Mouse (Mus musculus) C2C12 (cell line): ENCODE measurements around the gene Pold1. TPM values are rescaled to one million over a fixed set of nuclear protein-coding genes. Genes with fewer than 3 reads are reported as not detected.

Source experiments
- H3K27me3 ChIP-seq: one replicate; pipeline ENCODE4 v1.6.1; 2011; ENCODE audit not compliant: control insufficient read depth, insufficient read depth, insufficient read length
- H3K36me3 ChIP-seq: one replicate; pipeline ENCODE4 v1.6.1; 2011; ENCODE audit not compliant: control insufficient read depth, insufficient read depth
- H3K4me3 ChIP-seq: one replicate; pipeline ENCODE4 v1.5.1; 2011; ENCODE audit warnings: mild to moderate bottlenecking, control low read depth; ENCODE audit not compliant: poor library complexity, insufficient read depth, severe bottlenecking
- H3K79me2 ChIP-seq: one replicate; pipeline ENCODE4 v1.6.1; 2011; ENCODE audit not compliant: control insufficient read depth, insufficient read depth
- H3K79me3 ChIP-seq: one replicate; pipeline ENCODE4 v1.6.1; 2011; ENCODE audit warnings: low read depth, control low read depth
- H3ac ChIP-seq: one replicate; pipeline ENCODE3; 2011; ENCODE audit warnings: low read depth; ENCODE audit not compliant: control insufficient read depth, insufficient read length
- CEBPB ChIP-seq: IDR thresholded peaks from one replicate; pipeline ENCODE4 v1.6.1; 2011; ENCODE audit warnings: low read depth, mild to moderate bottlenecking, control low read depth, moderate library complexity
- CTCF ChIP-seq: IDR thresholded peaks from one replicate; pipeline ENCODE4 v1.5.1; 2011; ENCODE audit not compliant: control insufficient read depth, insufficient read depth, insufficient read length
- FOSL1 ChIP-seq: IDR thresholded peaks from one replicate; pipeline ENCODE4 v1.8.0; 2011; ENCODE audit warnings: mild to moderate bottlenecking, low read length; ENCODE audit not compliant: poor library complexity, insufficient read depth, severe bottlenecking
- MAX ChIP-seq: IDR thresholded peaks from one replicate; pipeline ENCODE4 v1.6.1; 2011; ENCODE audit warnings: mild to moderate bottlenecking, control low read depth
- MYOD1 ChIP-seq: IDR thresholded peaks from one replicate; pipeline ENCODE4 v1.6.1; 2011; ENCODE audit warnings: low read depth; ENCODE audit not compliant: control insufficient read depth, insufficient read length
- MYOG ChIP-seq: IDR thresholded peaks from one replicate; pipeline ENCODE4 v1.6.1; 2011; ENCODE audit not compliant: control insufficient read depth, insufficient read length; ENCODE audit errors: extremely low read depth
- USF1 ChIP-seq: IDR thresholded peaks from one replicate; pipeline ENCODE4 v1.6.1; 2011; ENCODE audit warnings: low read depth, mild to moderate bottlenecking, control low read depth, moderate library complexity
- microRNA-seq: library from miRNA; unstranded; fragments of <30 nt; microRNA quantifications from one replicate; pipeline ENCODE4, GENCODE M21; 2019; ENCODE audit warnings: borderline microRNAs expressed
- polyA plus RNA-seq: library from polyadenylated mRNA; unstranded; fragments of >200 nt; fragmentation: generic; extraction: Trizol; gene quantifications from one replicate; pipeline ENCODE4 v1.2.1, GENCODE M21; 2012; ENCODE audit warnings: missing spikeins

Gene Pold1
- polyA plus RNA-seq, 1 experiment: 66.1 TPM

DNA sequence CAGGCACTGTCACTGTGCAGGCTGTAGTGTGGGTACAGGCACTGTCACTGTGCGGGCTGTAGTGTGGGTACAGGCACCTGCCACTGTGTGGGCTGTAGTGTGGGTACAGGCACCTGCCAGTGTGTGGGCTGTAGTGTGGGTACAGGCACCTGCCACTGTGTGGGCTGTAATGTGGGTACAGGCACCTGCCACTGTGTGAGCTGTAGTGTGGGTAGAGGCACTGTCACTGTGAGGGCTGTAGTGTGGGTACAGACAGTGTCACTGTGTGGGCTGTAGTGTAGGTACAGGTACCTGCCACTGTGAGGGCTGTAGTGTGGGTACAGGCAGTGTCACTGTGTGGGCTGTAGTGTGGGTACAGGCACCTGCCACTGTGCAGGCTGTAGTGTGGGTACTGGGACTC is 64.5 kb downstream of the Pold1 start:
- Histone ChIP-seq H3K79me3 (no peaks in the 10 kb centered on the region), H3K79me2 (no peaks in the 10 kb centered on the region), H3K36me3 (no peaks in the 10 kb centered on the region), H3ac (no peak overlapping the region), H3K27me3 (no peaks in the 10 kb centered on the region), H3K4me3 (no peak overlapping the region)
- TF ChIP-seq FOSL1: no peak
- no peak for TF ChIP-seq USF1
- TF ChIP-seq CTCF: no peak
- TF ChIP-seq MYOG: no peak
- TF ChIP-seq CEBPB: no peak

DNA sequence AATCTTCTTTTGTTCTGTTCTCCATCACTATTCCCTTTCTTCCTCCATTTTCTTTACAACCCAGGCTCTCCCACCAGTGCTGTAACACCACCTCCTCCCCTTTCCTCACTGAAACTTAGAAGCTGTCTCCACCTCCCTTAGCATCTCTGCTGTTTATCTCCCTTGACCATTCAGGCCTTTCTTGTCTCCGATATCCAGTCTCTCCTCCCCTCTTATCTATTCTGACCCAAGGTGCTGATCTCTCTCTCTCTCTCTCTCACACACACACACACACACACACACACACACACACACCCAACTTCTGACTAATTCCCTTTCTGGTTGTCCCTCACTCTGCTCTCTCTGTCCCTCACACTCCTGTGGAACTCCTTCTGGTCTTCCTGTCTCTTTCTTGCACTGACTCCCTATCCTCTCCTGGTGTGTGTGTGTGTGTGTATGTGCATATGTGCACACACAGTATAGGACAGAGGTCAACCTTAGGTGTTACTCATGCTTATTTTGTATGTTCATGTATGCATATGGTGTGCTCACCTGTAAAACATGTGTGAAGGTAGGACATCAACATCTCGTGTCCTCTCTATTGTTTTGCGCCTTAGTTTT is 65.7 kb downstream of the Pold1 start:
- Histone ChIP-seq H3K79me3 (no peaks in the 10 kb centered on the region), H3K4me3 (no peak overlapping the region), H3K36me3 (no peaks in the 10 kb centered on the region), H3K79me2 (no peaks in the 10 kb centered on the region), H3ac (no peak overlapping the region), H3K27me3 (no peaks in the 10 kb centered on the region)
- TF ChIP-seq MAX: no peak
- TF ChIP-seq CTCF: no peak
- TF ChIP-seq FOSL1: no peak
- no peak for TF ChIP-seq MYOD1
- TF ChIP-seq USF1: no peak
- TF ChIP-seq CEBPB: no peak
- TF ChIP-seq MYOG: no peak

Small RNA genes lying within 50 kb of the gene (microRNA-seq; reads per million reads assigned to microRNA genes)
- gene Mir7053: not detected

Other genes starting within 250 kb of the Pold1 start
- 0.30 TPM for gene Clec11a, start 241.9 kb downstream of the Pold1 start, polyA plus RNA-seq
- gene Shank1, start 238.6 kb downstream of the Pold1 start, polyA plus RNA-seq: under 0.01 TPM
- not detected for gene Syt3, start 164.7 kb downstream of the Pold1 start, polyA plus RNA-seq
- 0.11 TPM for gene 1700008O03Rik, start 163.0 kb downstream of the Pold1 start, polyA plus RNA-seq
- not detected for gene Lrrc4b, start 119.8 kb downstream of the Pold1 start, polyA plus RNA-seq
- not detected for gene Aspdh, start 83.5 kb downstream of the Pold1 start, polyA plus RNA-seq
- gene Josd2, start 80.9 kb downstream of the Pold1 start, polyA plus RNA-seq: 77.5 TPM
- gene Emc10, start 52.3 kb downstream of the Pold1 start, polyA plus RNA-seq: 93.5 TPM
- gene Fam71e1, start 52.3 kb downstream of the Pold1 start, polyA plus RNA-seq: 0.95 TPM
- gene Mybpc2, start 24.2 kb downstream of the Pold1 start, polyA plus RNA-seq: not detected
- gene Spib, start 16.8 kb downstream of the Pold1 start, polyA plus RNA-seq: 0.01 TPM
- 61.0 TPM for gene Nr1h2, start 5.1 kb upstream of the Pold1 start, polyA plus RNA-seq
- gene Napsa, start 23.5 kb upstream of the Pold1 start, polyA plus RNA-seq: not detected
- gene Kcnc3, start 41.8 kb upstream of the Pold1 start, polyA plus RNA-seq: 0.26 TPM
- 0.01 TPM for gene Myh14, start 122.0 kb upstream of the Pold1 start, polyA plus RNA-seq
- gene Izumo2, start 159.9 kb upstream of the Pold1 start, polyA plus RNA-seq: not detected
- gene Vrk3, start 199.6 kb upstream of the Pold1 start, polyA plus RNA-seq: 20.0 TPM
- gene Zfp473, start 202.2 kb upstream of the Pold1 start, polyA plus RNA-seq: 0.29 TPM